Mouse (Mus musculus) embryo, embryonic 10.5 days (tissue): ENCODE data around the gene Grap2.

ENCODE experiments used
- DNase-seq: peaks from one replicate; pipeline ENCODE4 v3.0.0-alpha.2; 2015; ENCODE audit warnings: low spot score

Grap2 gene

DNA sequence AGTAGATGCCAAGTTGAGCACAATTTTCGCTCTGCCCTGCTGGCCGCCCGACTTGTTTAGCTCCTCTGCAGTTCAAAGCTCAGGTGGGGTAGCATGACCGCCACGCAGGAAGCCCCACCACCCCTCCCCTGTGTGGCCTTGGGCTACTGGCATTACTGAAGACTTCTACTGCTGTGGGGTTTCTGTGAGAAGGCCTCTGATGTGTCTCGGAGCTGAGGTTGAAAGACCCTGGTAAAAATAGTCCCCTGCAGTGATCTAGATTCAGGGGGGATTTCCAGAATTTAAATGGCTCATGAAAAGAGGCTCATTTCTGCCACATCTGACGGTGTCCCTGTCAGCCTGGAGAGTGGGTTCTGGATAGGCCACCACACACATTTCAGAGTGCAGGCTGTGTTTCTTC, 30.1 kb downstream of the Grap2 start:
- no peak for DNase-seq

DNA sequence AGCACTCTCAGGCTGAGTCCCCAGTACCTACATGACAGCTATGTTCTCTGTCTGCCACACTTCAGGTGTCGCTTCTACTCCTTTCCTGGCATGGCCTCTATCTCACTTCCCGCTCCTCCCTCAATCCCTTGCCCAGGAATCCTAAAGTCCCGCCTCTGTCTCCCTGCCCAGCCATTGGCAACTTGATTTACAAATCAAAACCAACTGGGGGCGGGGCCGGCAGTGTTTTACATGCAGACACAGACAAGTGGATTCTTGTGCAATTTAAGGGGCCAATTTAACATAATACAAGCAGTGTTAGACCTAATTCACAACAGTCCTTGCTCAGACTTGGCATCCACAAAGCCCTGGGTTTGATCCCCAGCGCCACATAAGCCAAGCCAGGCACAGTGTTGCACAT, 31.6 kb downstream of the Grap2 start:
- no peak for DNase-seq

DNA sequence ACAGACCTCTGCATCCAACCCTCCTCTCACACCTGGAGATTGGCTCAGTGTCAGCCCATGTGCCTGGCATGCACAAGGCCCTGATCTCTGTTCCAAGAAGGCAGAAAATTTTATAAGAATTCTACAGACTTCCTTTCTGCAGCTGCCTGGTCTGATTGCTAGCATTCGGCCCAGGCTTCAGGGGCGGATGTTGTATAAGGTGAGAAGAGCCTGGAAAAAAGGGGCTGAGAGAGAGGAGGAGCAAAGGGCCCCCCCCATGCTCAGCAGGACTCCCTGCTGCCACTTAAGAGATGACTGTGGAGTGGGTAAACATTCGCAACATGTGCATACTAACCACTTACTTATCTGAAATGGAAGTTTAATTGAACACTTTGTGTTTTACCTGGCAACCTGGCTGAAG, 35.6 kb downstream of the Grap2 start:
- DNase-seq, result no peak

DNA sequence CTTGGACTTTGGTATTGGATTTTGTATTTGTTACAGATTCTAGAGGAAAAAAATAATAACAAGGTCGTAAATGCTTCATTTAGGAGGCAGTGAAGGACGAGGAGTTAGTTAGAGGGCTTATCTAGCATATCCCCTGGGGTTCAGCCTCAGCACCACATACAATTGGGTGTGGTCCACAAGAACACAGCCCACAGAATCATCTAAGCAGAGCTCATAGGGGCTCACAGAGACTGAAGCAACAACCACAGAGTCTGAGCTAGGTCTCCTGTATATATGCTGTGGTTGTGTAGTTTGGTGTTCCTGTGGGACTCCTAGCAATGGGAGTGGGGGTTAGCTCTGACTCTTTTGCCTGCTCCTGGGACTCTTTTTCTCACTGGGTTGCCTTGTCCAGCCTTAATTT, 37.9 kb downstream of the Grap2 start:
- DNase-seq, result no peak

DNA sequence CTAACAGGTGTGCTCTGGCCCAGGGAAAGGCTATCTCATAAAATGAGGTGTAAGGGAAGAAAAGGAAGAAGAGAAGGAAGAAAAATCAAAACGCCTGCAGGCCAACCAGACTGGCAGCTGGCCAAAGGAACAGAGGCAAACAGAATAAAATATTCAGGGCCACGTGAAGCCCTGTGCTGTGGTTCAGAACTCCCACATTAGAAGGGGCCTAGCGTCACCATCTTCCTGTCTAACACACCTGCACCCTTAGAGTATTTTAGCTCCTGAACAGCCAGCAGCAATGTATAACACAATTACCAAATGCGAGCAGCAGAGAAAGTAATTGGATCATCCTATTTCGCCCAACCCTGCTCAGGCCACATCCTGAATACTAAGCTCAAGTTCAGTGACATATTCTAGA, 39.1 kb downstream of the Grap2 start:
- DNase-seq, result no peak

DNA sequence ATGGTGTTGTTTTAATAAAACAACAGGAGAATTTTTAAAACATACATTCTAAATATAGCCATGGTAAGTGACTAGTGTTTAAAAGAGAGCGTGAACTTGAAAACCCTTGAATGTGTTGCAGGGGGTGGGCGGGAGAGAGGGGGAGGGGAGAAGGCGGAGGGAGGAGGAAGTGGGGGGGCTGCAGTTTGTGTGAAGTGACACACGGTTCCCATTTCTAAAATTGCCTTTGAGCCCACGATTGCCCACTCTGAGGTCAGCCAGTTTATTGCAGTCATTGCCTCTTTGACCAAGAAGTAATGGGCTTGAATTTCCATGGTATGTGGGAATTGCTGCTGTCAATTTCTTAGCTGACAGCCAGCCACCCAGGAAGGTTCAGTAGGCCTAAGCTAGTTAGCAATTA, 41.5 kb downstream of the Grap2 start:
- peak; percentile 28 for DNase-seq

DNA sequence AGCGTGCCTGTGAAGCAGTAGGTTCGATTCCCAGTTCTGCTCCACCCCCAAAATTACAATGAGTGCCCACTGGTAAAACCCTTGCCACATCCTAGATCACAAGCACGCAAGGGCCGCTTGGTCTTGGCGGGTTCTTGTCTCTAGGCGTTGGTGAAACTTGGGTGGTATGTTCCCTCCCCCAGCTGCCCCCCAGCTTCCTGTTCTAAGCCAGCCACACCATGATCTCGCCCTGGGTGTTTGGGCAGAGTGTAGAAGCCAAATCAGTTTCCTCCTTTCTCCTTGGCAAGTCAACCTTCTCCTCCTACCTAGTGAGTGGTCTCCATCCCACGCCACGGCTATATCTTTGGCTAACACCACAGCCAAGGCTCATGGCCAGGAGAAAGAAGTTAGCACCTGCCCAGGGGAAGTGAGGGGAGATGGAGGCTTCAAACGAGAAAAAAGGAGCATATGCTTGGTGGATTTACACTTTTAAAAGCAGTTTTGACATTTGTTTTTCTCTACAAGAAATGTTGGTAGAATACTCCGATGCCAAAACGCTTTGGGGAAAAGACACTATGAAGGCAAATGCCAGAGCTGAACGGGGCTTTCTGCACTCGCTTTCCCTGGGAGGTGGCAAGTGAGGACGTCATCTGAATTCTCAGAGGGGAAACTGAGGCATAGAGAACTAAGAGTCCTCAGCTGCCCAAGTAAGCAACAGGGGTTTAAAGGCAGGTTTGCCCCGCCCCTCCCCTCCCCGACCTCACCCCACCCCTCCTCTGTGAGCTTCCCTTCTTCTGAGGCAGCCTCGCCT, 42.3 kb downstream of the Grap2 start:
- no peak for DNase-seq

DNA sequence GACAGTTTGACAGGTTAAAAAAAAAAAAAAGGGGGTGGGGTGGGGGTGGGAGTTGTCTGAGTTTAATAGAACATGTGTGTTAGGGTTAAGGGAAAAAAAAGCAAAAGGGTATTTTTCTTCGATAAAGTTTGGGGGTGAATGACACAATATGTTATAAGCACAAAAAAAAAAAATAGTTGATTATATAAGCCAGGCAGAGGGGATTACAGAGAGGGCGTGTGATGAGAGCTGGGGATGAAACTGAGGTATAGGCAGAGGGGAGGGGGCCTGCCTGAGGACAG, 42.8 kb downstream of the Grap2 start:
- DNase-seq, result no peak

DNA sequence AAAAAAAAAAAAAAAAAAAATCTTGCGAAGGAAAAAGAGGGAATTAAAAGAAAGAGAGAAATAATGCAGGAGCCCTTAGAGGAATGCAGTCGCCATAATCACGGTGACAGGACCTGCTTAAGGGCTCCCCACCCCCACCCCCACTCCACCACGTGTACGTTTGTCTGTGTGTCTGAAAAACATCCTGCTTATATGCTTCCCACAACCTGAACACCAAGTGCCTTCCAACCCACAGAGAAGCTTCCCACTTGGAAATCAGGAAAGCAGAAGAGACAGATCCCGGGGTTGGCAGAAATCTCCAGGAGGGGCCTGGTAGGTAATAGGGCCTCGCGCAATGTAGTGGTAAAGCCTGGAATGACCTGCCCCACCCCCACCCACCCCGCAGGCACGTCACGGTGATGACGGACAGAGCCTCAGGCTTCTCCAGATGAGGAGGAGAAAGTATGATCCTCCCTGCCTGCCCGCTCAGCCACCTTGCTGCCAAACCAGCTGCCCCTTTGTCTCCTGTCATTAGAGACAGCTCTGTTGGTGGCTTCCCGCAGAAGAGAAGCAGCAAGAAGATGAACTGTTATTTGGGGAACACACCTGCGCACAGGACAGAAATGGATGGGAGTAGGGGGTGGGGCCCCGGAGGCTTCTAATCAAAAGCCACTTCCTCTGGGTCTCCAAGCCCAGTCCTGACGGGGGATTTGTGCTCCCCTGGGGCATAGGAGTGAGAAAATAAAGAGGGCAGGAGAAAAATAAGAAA, 43.4 kb downstream of the Grap2 start:
- DNase-seq, result no peak

DNA sequence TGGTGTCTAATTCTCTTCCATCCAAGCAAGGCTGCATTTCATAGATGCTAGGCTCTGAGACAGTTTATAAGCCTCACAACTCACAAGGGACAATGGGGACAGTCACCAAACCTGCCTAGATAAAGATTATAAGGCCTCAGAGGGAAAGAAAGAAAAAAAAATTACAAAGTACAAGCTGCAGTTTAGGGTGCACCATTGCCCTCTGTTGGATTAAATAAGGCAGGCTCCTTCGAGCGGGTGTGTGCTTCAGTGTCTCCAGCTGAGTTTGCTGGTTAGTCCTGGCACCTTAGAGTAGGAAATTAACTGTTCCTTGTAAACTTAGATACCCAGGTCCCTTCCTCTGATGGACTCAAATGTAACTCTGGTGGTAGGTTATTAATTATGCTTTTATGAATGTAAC, 45.4 kb downstream of the Grap2 start:
- no peak for DNase-seq

DNA sequence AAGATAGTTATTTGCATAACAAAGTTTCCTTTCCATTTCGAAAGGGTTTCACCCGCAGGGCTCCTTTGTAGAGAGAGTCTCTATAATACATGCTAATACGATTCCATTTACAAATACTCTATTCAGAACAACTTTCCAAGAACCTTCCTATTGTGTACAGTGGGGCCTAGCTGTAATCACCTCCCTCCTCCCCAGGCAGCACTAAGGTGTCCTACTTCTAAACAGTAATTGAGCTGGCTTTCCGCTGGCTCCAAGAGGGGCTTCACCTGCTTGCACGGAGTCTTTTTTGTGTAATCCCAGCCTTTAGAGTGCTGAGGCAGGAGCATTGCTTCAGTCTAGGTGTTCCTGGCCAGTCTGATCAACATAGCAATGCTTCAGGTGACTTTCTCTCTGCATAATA, 46.8 kb downstream of the Grap2 start:
- no peak for DNase-seq

DNA sequence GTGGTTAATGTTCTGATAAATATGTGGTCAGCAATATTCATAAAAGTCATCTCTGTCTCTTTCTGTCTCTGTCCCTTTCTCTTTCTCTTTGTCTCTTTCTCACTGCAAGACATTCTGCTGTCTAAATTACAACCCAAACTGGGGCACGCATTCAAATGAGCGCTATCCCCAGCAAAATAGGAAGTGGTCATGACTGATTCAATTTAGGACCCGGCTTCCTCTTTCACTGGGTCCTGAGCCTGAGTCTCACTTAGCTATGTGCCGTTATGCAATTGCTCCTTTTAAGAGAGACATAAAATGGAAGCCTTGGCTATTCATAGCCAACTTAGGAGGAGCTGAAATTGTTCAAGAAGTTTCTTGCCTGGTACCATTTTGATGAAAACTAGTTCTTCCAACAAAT, 47.4 kb downstream of the Grap2 start:
- no peak for DNase-seq

DNA sequence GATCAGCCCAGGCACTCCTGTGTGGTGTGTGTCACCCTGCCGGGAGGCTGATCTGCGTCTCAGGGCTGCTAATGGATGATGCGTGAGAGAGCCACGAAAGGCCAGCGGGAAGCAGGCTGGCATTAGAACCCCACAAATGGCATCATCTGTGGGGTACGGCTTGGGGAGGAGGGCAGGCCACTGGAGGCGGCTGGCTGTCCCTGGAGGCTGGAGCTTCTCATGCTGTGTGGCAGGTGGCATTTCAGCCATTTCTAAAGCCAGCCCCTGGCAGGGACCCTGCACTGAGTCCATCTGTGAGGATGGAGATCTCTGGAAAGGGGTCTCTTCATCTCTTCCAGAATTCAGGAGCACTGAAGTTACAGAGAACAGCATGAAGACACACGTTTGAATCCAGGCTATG, 48.0 kb downstream of the Grap2 start:
- no peak for DNase-seq

DNA sequence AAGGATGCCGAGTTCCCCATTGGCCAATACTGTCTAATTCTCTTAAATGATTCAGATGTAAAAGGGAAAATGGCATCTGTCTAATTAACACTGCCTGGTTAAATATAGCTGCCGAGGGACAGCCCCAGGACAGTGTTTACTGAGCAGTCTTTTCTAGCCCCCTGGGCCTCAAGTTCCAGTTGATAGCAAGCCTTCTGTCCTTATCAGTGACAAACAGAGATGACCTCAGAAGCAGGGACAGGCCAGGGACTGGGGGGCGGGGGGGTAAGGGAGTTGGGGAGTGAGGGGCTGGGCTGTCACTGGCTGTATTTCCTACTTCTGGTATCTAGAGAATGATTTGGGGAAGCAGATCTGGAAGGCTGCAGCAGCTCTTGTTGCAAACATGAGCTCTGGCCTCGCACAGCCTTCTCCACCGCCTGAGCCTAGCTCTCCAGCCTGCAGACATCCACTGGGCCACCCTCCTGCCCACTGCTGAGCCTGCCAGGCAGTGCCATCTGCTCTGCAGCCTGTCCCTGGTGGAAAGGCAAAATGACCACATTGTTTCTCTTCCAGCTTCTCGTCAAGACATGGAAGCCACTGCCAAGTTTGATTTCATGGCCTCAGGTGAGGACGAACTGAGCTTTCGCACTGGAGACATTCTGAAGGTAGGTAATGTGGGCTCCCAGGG, 50.9 kb downstream of the Grap2 start:
- DNase-seq, result no peak

DNA sequence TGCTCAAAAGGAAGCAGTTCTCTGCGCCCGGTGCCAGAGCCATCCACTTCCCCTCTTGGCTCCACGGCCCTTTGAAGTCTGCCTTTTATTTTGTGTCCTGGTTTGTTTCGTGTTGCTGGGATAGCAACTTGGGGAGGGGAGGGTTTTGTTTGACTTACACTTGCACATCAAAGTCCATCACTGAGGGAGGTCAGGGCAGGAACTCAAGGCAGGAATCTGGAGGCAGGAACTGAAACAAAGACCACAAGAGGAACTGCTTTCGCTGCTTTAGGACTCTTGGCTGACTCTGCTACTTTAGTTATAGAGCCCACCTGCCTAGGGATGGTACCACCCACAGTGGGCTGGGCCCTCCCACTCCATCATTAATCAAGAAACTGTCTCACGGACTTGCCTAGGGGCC, 54.1 kb downstream of the Grap2 start:
- DNase-seq, result no peak

DNA sequence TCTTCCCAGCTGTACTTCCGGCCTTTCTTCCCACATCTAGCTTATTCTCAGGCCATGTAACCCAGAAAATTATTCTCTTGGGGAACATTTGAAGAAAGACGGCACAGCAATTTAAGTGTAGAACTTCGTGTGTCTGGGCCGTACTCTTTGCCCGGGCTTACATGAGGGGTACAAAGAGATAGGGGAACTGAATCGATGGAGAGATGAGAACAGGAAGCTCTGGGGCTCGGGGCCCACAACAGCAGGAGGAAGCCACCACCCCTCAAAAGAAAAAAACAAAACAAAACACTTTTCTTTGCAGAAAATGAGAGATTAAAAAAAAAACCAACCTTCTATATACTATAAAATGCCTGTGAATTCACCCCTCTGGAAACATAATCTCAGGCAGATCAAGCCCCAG, 57.8 kb downstream of the Grap2 start:
- DNase-seq, result no peak

DNA sequence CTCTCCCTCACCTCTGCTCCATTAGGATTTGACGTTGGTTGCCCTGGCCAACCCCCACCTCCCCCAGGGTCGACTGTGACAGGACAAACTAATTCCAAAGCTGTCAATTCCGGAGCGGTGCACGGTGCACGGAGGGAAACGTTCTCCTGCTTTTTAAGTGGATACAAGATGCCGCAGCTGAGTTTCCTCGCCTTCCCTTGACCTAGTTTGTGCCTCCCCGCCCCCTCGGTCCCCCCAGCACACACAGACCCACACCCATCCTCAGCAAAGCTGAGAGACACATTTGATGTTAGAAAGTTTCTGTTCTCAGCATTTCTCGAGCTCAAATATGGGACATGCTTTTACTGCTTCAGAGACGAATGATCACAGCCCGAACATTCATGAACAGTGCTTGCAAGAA, 58.3 kb downstream of the Grap2 start:
- no peak for DNase-seq

DNA sequence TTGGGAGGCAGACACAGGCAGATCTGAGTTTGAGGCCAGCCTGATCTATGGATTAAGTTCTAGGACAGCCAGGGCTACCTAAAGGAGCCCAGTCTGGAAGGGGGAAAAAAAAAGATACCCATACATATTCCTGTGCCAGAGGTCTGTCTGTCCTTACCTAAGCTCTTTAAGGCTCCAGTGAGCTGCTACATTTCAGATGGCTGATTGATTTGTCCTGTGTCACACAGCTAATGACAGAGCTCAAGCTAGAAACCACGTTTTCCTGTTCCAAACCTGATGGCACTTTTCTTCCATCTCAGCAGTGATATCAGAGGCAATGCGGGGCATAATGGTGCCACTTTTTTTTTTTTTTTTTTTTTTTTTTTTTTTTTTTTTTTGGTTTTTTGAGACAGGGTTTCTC, 58.9 kb downstream of the Grap2 start:
- no peak for DNase-seq

DNA sequence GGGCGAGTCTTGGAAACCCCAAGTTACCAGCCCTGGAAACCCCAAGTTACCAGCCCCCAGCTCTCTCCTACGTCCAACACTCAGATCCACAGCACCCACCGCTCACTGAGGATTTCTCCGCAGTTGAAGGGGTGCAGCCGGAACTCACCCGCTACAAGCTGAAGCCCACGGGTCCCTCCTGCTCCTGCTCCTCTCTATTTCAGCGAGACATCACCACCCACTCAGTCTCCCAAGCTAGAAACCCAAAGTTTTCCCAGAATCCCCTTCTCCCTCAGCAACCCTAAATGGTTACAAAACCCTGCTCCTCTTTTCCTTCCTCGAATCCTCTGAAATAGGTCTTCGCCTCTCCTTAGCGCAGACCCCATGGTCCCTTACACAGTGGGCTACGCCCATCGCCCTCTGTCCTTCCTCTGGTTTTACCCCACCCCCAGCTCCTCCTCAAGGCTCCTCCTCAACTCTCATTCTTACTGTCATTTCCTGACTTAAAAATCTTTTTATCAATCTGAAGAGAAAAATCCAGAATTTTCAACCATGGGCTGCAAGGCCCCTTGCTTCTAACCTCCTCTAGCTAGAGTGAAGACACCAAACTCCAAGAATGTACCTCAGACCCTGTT, 60.0 kb downstream of the Grap2 start:
- no peak for DNase-seq

DNA sequence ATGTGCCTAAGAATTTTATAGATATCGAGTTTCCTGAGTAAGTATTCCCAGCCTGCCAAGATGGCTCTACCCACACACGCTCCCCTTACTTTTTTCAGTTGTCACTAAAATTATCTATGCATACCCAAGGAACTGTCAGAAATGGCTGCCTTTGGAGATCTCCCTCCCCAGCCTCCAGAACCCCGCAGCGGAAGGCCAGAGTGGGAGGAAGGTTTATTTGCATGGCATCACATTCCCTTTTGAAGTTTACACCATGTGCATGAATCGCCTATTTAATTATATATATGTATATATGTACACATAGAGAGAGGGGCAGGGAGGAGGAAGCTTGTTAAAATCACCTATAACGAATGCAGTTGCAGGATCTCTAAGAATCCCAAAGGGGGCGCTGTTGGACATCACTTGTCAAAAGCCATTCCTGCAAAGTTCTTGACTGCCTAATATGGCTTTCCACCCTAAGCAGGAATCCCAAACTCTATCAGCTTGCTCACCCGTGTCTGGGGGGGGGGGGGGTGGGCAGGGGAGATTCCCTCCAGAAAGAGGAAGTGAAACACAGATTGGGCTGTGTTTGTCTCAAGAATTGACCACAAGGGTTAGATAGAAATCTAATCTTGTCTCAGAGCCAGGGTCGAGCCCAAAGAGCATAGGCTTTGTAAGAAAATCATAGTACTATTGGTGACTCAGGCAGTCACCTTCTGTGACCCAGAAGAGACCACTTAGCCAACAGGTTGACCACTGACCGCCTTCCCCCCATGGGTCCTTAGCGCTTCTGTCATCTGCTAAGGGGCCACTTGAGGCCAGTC, 62.2 kb downstream of the Grap2 start:
- DNase-seq, result peak; percentile 80

DNA sequence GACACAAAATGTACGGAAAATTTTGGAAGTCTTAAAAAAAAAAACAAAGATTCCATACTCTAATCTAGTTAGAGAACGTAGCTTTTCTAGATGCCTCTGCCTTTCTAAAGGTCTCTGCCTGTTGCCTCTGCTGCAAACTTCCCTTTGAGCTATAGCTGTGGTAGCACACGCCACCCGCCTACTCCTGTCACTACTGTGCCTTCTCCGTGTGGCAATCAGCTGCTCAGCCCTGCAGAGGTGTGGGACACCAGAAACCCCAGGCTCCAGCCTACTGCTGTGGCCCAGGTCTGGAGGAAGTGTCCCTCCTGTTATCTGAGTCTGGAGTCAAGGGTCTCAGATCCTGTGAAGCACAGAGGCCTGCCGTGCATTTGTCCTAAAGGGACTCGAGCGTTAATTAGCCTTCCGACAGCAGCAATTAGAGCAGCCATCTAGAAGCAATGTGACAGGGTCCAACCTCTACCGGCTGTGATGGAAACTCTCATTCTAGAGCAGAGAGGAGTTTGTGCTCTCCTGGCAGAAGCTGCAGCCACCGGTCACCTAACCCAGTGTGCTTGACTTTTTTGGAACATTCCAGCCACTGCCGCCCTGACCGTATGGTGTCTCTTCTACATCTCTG, 64.5 kb downstream of the Grap2 start:
- DNase-seq, result no peak
